Comparison of ENCODE assay signal across 8 mouse cellular contexts in the genomic region with DNA sequence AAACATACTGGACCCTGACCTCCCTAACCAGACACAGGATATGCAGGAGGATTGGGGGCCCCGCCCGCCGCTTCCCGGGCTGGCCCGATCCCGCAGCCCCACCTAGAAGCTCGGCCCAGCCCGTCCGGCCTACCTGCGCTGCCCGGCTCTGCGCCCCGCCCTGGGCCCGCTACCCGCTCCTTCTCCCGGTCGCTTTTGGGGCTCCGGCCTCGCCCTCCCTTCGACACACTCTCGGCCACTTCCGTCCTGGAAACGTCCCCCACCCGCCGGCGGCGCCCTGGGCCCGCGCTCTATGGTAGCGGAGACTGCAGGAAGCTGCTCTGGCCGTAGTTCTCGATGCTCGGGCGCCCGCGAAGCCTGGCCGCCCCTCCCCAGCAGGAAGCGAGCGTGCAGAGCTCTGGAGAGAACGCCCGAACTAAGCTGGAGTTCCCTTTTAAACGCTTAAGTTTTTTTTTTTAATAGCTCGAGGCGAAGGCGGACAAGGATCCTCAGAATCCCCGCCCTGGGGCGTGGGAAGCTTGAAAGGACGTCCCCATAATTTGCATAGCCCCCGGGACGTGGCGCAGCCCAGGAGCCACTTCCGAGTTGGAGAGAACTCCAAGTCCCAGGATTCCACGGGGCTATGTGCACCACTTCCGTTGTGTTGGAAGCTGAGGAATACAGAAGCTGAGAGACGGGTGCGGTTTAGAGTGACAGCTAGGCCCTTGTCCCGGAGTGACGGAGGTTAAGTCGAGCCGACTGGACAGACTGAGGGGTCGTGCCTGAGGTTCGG. TPM values are rescaled to one million over a fixed set of nuclear protein-coding genes. Genes with fewer than 3 reads are reported as not detected.
DNase-seq lines count a peak whose midpoint lies in the region; ATAC-seq and TF ChIP-seq lines count a peak whose summit lies in the region.

A gene (plus strand): TSS at position 336 of the 772 bp plus-strand sequence.
A gene (minus strand): TSS at position 695 of the 772 bp plus-strand sequence.

- peak; percentile 91 for DNase-seq in gastrocnemius, adult 8-10 months (ENCODE audit: low spot score in 2 of 2)
- peak; percentile 91 for DNase-seq in hindlimb bud, embryonic 11.5 days (ENCODE audit: extremely low spot score, low read depth, low spot score)
- peak; percentile 91 to 94 for DNase-seq in left cerebral cortex, adult 8-10 months (ENCODE audit: low spot score in 2 of 2)
- DNase-seq in right cerebral cortex, postnatal 10 days (ENCODE audit: low spot score in 2 of 2): peak; percentile 95 to 97
- DNase-seq in urinary bladder, postnatal 25 days (ENCODE audit: low spot score): peak; percentile 84

- H3K36me3 ChIP-seq in megakaryocyte, embryonic 14.5 days (replicated peaks; ENCODE audit: low read length): peaks cover 66% of the 10 kb centered on the region

- peak within 1 kb of the TSS; percentile 30 for H3K27ac ChIP-seq in cortical plate, adult 2 months (ENCODE audit: insufficient read depth, low read length)

- H3K9me3 ChIP-seq in megakaryocyte, embryonic 14.5 days: no peaks in the 10 kb centered on the region

- TF ChIP-seq CTCF in cortical plate, adult 2 months (IDR thresholded peaks at IDR 0.05; ENCODE audit: extremely low read depth, insufficient read depth, low read length): no peak

- peak within 1 kb of the TSS; percentile 71 for H3K4me3 ChIP-seq in cortical plate, adult 2 months (ENCODE audit: insufficient read depth, low read length)
- peak within 1 kb of the TSS; percentile 99 for H3K4me3 ChIP-seq in megakaryocyte, embryonic 14.5 days (replicated peaks)

- H3K27me3 ChIP-seq in megakaryocyte, embryonic 14.5 days (replicated peaks): no peaks in the 10 kb centered on the region

- H3K4me1 ChIP-seq in cortical plate, adult 2 months (ENCODE audit: control insufficient read depth, insufficient read depth, low read length): peaks cover 10% of the 10 kb centered on the region
- H3K4me1 ChIP-seq in megakaryocyte, embryonic 14.5 days: peaks cover 52% of the 10 kb centered on the region

- ATAC-seq in activated CD4-positive, CD25-positive, alpha-beta regulatory T cell, adult 4 months: peak; percentile 76

- TF ChIP-seq POLR2A in cortical plate, adult 2 months (IDR thresholded peaks at IDR 0.05; ENCODE audit: extremely low read depth, insufficient read depth, low read length): peak; percentile 90

RNA-seq across cellular contexts. Expression of the first gene that starts in this region (rescaled TPM):
- 100 to 1,000 TPM; 101 to 104 TPM for polyA plus RNA-seq in activated CD4-positive, CD25-positive, alpha-beta regulatory T cell, adult 4 months (2017; shearing (Covaris generic))
- polyA plus RNA-seq in cortical plate, adult 2 months (2012; rRNA removed): 61.8 and 65.9 TPM in 2 replicates
- 10 to 100 TPM; 36.3 to 47.6 (median 41.3) TPM for total RNA-seq in gastrocnemius, adult 8-10 months (2022)
- total RNA-seq in left cerebral cortex, adult 8-10 months (2022): 10 to 100 TPM; 68.2 to 77.9 (median 73.6) TPM
- 2.7 TPM in 1 of 2 replicates, not detected in the other for polyA plus RNA-seq in megakaryocyte, embryonic 14.5 days (2012; ENCODE audit: insufficient read depth, low replicate concordance)

RNA-seq across cellular contexts. Expression of the second gene that starts in this region (rescaled TPM):
- 100 to 1,000 TPM in 1 of 2 experiments, 10 to 100 TPM in 1; 86.9 to 116 TPM for polyA plus RNA-seq in activated CD4-positive, CD25-positive, alpha-beta regulatory T cell, adult 4 months (2017; shearing (Covaris generic))
- polyA plus RNA-seq in cortical plate, adult 2 months (2012; rRNA removed): 44.3 and 46.5 TPM in 2 replicates
- total RNA-seq in gastrocnemius, adult 8-10 months (2022): 10 to 100 TPM; 52.5 to 57.4 (median 56.6) TPM
- total RNA-seq in left cerebral cortex, adult 8-10 months (2022): 10 to 100 TPM; 38.8 to 55.7 (median 46.1) TPM
- 637 and 823 TPM in 2 replicates for polyA plus RNA-seq in megakaryocyte, embryonic 14.5 days (2012; ENCODE audit: insufficient read depth, low replicate concordance)

Comparison
In these comparisons a context has a peak if more than half of its experiments do, and no peak if none do; other contexts are left out.
1. Peak in every context shown above with its lines: DNase-seq, ATAC-seq, H3K4me3 ChIP-seq and H3K27ac ChIP-seq.
2. RNA of the first gene that starts in this region (polyA plus RNA-seq): 101 to 104 TPM in activated CD4-positive, CD25-positive, alpha-beta regulatory T cell, adult 4 months and 61.8 to 65.9 TPM in cortical plate, adult 2 months; 2.7 TPM in megakaryocyte, embryonic 14.5 days; every median in the first group is over 10 times any median in the second.